In the genomic region with DNA sequence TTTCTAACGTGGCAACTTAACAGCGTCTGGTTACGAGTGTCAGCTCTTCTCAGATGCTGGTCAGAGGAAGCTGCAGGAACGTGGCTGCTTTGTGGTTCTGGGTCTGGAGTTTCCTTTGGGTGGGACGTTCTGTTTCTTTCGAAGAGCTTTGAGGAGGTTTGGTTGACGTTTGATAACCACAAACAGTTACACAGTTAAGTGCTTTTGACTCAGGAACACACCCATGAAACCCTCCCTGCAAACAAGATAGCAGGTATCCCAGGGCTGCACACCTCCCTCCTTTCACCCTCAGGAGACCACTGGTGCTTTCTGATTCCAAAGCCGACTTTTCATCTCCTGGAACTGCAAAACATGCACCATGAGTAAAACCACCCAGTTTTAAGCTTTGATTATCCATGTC, we compare ENCODE assay signal across 18 mouse cellular contexts. TPM values are rescaled to one million over a fixed set of nuclear protein-coding genes. Genes with fewer than 3 reads are reported as not detected.
DNase-seq lines count a peak whose midpoint lies in the region; ATAC-seq and TF ChIP-seq lines count a peak whose summit lies in the region.
"Had no signal": no experiment of that assay in that cellular context is flagged by ENCODE, and none has a peak within 500 bp of the region (broad histone marks: within the 10 kb centered on the region; RNA-seq: fewer than 3 reads in every experiment).

No protein-coding gene starts in this region.

- H3K4me3 ChIP-seq in liver, postnatal 0 days (ENCODE audit: low read depth, low read length), result no peak overlapping the region
- H3K4me3 ChIP-seq: limb, embryonic 10.5 days had no signal

- H3K27me3 ChIP-seq in liver, postnatal 0 days (ENCODE audit: insufficient read depth, low read length), result no peaks in the 10 kb centered on the region

- H3K4me1 ChIP-seq in liver, postnatal 0 days (ENCODE audit: insufficient read depth), result no peaks in the 10 kb centered on the region
- H3K4me1 ChIP-seq: limb, embryonic 10.5 days had no signal

- peak; percentile 65 for ATAC-seq in common myeloid progenitor, adult 5-6 weeks (replicated peaks; ENCODE audit: low read depth, poor library complexity, severe bottlenecking)
- ATAC-seq in liver, postnatal 0 days, result peak; percentile 78
- ATAC-seq in monocyte, adult 5-6 weeks (replicated peaks; ENCODE audit: insufficient number of reproducible peaks, low FRiP score, low TSS enrichment, poor library complexity, severe bottlenecking), result no peak

- no peak overlapping the region for H3K4me2 ChIP-seq in liver, postnatal 0 days (ENCODE audit: low read depth, low read length)

- no peak for TF ChIP-seq CTCF in liver, postnatal 0 days (IDR thresholded peaks at IDR 0.05; ENCODE audit: low read depth)

- whole genome bisulfite sequencing in liver, postnatal 0 days (ENCODE audit: insufficient replicate concordance), result 28% methylated on average over 8 of the region's 8 CpGs

- DNase-seq in heart, adult 11 months, result peak; percentile 73
- no peak for DNase-seq in heart, postnatal 25 days (ENCODE audit: low spot score)
- DNase-seq in CD4-positive helper T cell, adult 2 months (ENCODE audit: low read depth, low spot score), result peak; percentile 86
- no peak for DNase-seq in liver, postnatal 0 days
- DNase-seq in gastrocnemius, postnatal 4 days (ENCODE audit: low spot score in 2 of 2), result no peak
- DNase-seq in urinary bladder, postnatal 25 days (ENCODE audit: low spot score), result no peak

- no peaks in the 10 kb centered on the region for H3K36me3 ChIP-seq in liver, postnatal 0 days (replicated peaks; ENCODE audit: insufficient read depth, low read length)
- H3K36me3 ChIP-seq: limb, embryonic 10.5 days had no signal

- TF ChIP-seq EP300 in liver, postnatal 0 days (IDR thresholded peaks at IDR 0.05; ENCODE audit: low read depth), result peak; percentile 90

- no peak overlapping the region for H3K9ac ChIP-seq in liver, postnatal 0 days (replicated peaks)

- intact Hi-C loops in heart, postnatal 25 days (cut with DNase I), result no loop called here

- H3K27ac ChIP-seq in liver, postnatal 0 days (ENCODE audit: low read depth), result no peak overlapping the region
- H3K27ac ChIP-seq: limb, embryonic 10.5 days had no signal

- H3K9me3 ChIP-seq in liver, postnatal 0 days (ENCODE audit: low read length), result no peaks in the 10 kb centered on the region
- H3K9me3 ChIP-seq: limb, embryonic 10.5 days had no signal

RNA-seq across cellular contexts. Expression of a gene that starts 2.4 kb away (rescaled TPM):
- not detected for total RNA-seq in heart, postnatal 25 days (2021)
- total RNA-seq in common myeloid progenitor, adult 5-6 weeks (2017), result not detected in 2 replicates
- polyA plus RNA-seq in liver, postnatal 0 days (2015; fragmentation: Nextera tagmentation; extraction: Ambion mirVana), result not detected in 2 replicates
- not detected in 3 replicates for total RNA-seq in monocyte, adult 5-6 weeks (2017)
- total RNA-seq in gastrocnemius, postnatal 4 days (2021), result not detected
- total RNA-seq: layer of hippocampus, postnatal 10 days; midbrain, postnatal 0 days had no signal
- polyA plus RNA-seq: cortical plate, adult 2 months; frontal cortex, adult 2 months; gonadal fat pad, adult 2 months; heart, postnatal 0 days; kidney, embryonic 16.5 days; limb, embryonic 10.5 days; midbrain, postnatal 0 days; stomach, embryonic 16.5 days had no signal

RNA-seq across cellular contexts. Expression of a gene that starts 9.9 kb away (rescaled TPM):
- total RNA-seq in heart, postnatal 25 days (2021), result not detected
- not detected in 2 replicates for total RNA-seq in common myeloid progenitor, adult 5-6 weeks (2017)
- 0.04 TPM in 1 of 2 replicates, not detected in the other for polyA plus RNA-seq in liver, postnatal 0 days (2015; fragmentation: Nextera tagmentation; extraction: Ambion mirVana)
- 0.39 to 0.48 TPM in 2 of 3 replicates, not detected in the other for total RNA-seq in monocyte, adult 5-6 weeks (2017)
- under 1 TPM in 1 of 2 experiments, not detected in 1; 0.16 TPM for total RNA-seq in gastrocnemius, postnatal 4 days (2021)
- total RNA-seq: midbrain, postnatal 0 days had no signal
- polyA plus RNA-seq: heart, postnatal 0 days; midbrain, postnatal 0 days had no signal

RNA-seq across cellular contexts. Expression of a gene that starts 35.1 kb away (rescaled TPM):
- not detected for total RNA-seq in heart, postnatal 25 days (2021)
- total RNA-seq in common myeloid progenitor, adult 5-6 weeks (2017), result not detected in 2 replicates
- polyA plus RNA-seq in liver, postnatal 0 days (2015; fragmentation: Nextera tagmentation; extraction: Ambion mirVana), result not detected in 2 replicates
- total RNA-seq in monocyte, adult 5-6 weeks (2017), result not detected in 3 replicates
- total RNA-seq in gastrocnemius, postnatal 4 days (2021), result not detected
- total RNA-seq: layer of hippocampus, postnatal 10 days; midbrain, postnatal 0 days had no signal
- polyA plus RNA-seq: cortical plate, adult 2 months; gonadal fat pad, adult 2 months; heart, postnatal 0 days; kidney, embryonic 16.5 days; limb, embryonic 10.5 days; lung, embryonic 16.5 days; stomach, embryonic 16.5 days had no signal

RNA-seq across cellular contexts. Expression of a gene that starts 38.9 kb away (rescaled TPM):
- total RNA-seq in heart, postnatal 25 days (2021), result not detected
- total RNA-seq in common myeloid progenitor, adult 5-6 weeks (2017), result not detected in 2 replicates
- polyA plus RNA-seq in liver, postnatal 0 days (2015; fragmentation: Nextera tagmentation; extraction: Ambion mirVana), result not detected in 2 replicates
- total RNA-seq in monocyte, adult 5-6 weeks (2017), result 0.85 to 2.5 TPM in 2 of 3 replicates, not detected in the other
- not detected for total RNA-seq in gastrocnemius, postnatal 4 days (2021)
- total RNA-seq: midbrain, postnatal 0 days had no signal
- polyA plus RNA-seq: cortical plate, adult 2 months; heart, postnatal 0 days; kidney, embryonic 16.5 days; limb, embryonic 10.5 days; midbrain, postnatal 0 days; stomach, embryonic 16.5 days had no signal

RNA-seq across cellular contexts. Expression of a gene that starts 43.6 kb away (rescaled TPM):
- not detected for total RNA-seq in heart, postnatal 25 days (2021)
- not detected in 2 replicates for total RNA-seq in common myeloid progenitor, adult 5-6 weeks (2017)
- polyA plus RNA-seq in liver, postnatal 0 days (2015; fragmentation: Nextera tagmentation; extraction: Ambion mirVana), result not detected in 2 replicates
- total RNA-seq in monocyte, adult 5-6 weeks (2017), result not detected in 3 replicates
- not detected for total RNA-seq in gastrocnemius, postnatal 4 days (2021)
- total RNA-seq: layer of hippocampus, postnatal 10 days; midbrain, postnatal 0 days had no signal
- polyA plus RNA-seq: cortical plate, adult 2 months; frontal cortex, adult 2 months; gonadal fat pad, adult 2 months; heart, postnatal 0 days; kidney, embryonic 16.5 days; limb, embryonic 10.5 days; lung, embryonic 16.5 days; midbrain, postnatal 0 days; stomach, embryonic 16.5 days had no signal

Comparison
In these comparisons a context has a peak if more than half of its experiments do, and no peak if none do; other contexts are left out.
1. DNase-seq: peak in heart, adult 11 months (single experiment) and CD4-positive helper T cell, adult 2 months (single experiment); none in heart, postnatal 25 days (single experiment), liver, postnatal 0 days (single experiment), gastrocnemius, postnatal 4 days (0 of 2) and urinary bladder, postnatal 25 days (single experiment).